Mouse (Mus musculus): Measurements from ENCODE around the gene Golt1b. TPM values are rescaled to one million over a fixed set of nuclear protein-coding genes. Genes with fewer than 3 reads are reported as not detected.

Golt1b gene
- total RNA-seq, 2 experiments from 2014 or later: 13.8 to 30.9 TPM

GRCm38 (mm10) chr6:142379961-142380360 is 7.1 kb upstream of the Golt1b start:
- no peak for ATAC-seq (replicated peaks; ENCODE audit: low FRiP score, poor library complexity, severe bottlenecking)

- no peak for ATAC-seq (replicated peaks; ENCODE audit: low FRiP score, poor library complexity, severe bottlenecking)
These were observed 5.4 kb upstream of the Golt1b start for GRCm38 (mm10) chr6:142381615-142382014.

DNA sequence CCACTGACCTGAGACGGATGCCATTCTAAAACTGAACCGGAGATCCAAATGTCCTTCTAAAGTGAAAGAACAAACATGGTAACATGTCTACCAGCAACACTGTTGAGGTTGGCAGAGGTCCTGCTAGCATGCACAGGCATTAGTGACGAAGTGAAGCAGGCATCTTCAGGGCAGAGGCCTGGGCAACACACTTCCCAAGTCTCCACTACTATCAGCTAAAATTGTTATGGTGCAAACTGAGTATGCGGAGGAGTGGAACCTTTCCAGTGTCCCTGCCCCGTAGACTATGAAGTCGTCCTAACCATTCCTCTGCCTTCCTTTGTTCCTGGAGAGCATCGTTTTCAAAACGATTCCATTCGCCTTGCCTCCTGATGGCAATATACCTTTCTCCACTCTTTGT is 2.5 kb upstream of the Golt1b start:
- ATAC-seq (replicated peaks; ENCODE audit: low FRiP score, poor library complexity, severe bottlenecking): no peak

- ATAC-seq (replicated peaks; ENCODE audit: low FRiP score, poor library complexity, severe bottlenecking): peak; percentile 51
These were observed 573 bp upstream of the Golt1b start for GRCm38 (mm10) chr6:142386285-142387010.

GRCm38 (mm10) chr6:142387755-142388271 is 792 bp downstream of the Golt1b start:
- ATAC-seq (replicated peaks; ENCODE audit: low FRiP score, poor library complexity, severe bottlenecking): no peak

DNA sequence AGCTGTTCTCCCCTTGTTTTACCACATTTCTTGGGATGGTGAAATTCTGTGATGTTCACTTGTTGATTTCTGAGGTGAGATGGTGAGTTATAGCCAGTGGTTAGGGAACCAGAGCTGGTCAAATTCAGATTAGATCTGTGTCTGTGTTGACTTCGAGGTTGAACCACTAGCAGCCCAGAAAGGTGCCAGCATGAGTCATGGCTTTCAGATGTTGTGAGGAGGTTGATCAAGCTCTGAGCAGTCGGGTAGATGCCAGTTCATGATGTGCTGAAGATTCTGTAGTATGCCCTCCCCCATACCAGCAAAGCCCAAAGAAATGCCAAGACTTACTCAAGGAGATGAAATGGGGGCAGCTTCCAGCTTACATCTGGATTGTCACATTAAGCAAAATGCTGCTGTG is 2.1 kb downstream of the Golt1b start:
- ATAC-seq (replicated peaks; ENCODE audit: low FRiP score, poor library complexity, severe bottlenecking): no peak

DNA sequence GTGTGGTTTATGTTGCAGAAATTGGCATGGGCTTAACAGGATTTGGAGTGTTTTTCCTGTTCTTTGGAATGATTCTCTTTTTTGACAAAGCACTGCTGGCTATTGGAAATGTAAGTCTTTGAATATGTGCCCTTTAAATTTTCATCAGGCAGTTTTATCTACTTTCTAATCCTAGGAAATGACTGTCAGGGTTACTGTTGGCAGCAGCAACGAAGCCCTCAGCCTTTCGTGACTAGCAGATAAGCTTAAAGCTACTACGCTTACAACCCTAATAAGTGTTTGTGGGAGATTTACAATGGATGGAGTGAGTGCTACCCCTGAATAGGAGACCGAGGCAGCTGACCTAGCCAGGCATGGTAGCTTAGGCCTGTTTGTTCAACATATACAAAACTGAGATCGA is 5.3 kb downstream of the Golt1b start:
- no peak for ATAC-seq (replicated peaks; ENCODE audit: low FRiP score, poor library complexity, severe bottlenecking)

GRCm38 (mm10) chr6:142394669-142395068 is 7.6 kb downstream of the Golt1b start:
- ATAC-seq (replicated peaks; ENCODE audit: low FRiP score, poor library complexity, severe bottlenecking): no peak

- no peak for ATAC-seq (replicated peaks; ENCODE audit: low FRiP score, poor library complexity, severe bottlenecking)
These were observed 8.7 kb downstream of the Golt1b start for GRCm38 (mm10) chr6:142395756-142396155.

GRCm38 (mm10) chr6:142411140-142411539 is 24.1 kb downstream of the Golt1b start:
- no peak for ATAC-seq (replicated peaks; ENCODE audit: low FRiP score, poor library complexity, severe bottlenecking)

- ATAC-seq (replicated peaks; ENCODE audit: low FRiP score, poor library complexity, severe bottlenecking): no peak
These were observed 26.0 kb downstream of the Golt1b start, which contains the start of gene Spx for GRCm38 (mm10) chr6:142412906-142413491. Gene Spx (plus strand): TSS chr6:142413441.

DNA sequence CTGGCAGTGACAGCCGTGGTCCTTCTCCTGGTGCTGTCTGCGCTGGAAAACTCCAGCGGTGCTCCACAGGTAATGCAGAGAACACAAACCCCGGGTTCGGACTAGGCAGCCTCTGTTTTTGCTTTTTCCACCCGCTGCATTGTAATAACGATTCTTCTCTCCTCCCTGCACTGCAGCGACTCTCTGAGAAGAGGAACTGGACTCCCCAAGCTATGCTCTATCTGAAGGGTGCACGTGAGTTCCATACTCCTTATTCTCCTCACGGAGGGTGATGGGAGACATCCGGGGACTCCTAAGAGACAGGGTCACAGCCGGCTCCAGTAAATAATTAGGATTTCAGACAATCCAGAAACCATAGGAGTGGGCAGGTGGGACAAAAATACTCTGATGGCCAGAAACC is 26.8 kb downstream of the Golt1b start:
- ATAC-seq (replicated peaks; ENCODE audit: low FRiP score, poor library complexity, severe bottlenecking): no peak

GRCm38 (mm10) chr6:142414597-142414996 is 27.6 kb downstream of the Golt1b start:
- no peak for ATAC-seq (replicated peaks; ENCODE audit: low FRiP score, poor library complexity, severe bottlenecking)

DNA sequence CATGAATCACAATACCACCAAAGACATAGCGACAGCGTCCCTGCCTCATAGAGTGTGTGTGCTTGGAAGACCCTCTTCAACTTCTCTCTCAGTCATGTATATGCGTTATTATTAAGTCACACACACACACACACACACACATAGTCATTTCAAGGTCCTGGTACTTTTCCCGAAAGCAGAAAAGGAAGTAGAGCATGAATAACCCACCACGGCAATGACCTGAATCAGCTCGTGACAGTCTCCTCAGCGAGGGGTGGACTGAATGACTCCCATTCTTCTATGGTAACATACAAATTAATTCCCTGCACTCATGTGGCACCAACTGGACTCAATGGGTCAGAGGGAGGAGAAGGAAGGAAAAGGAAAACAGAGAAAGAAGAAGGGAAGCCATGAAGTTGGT is 38.0 kb downstream of the Golt1b start:
- ATAC-seq (replicated peaks; ENCODE audit: low FRiP score, poor library complexity, severe bottlenecking): no peak

DNA sequence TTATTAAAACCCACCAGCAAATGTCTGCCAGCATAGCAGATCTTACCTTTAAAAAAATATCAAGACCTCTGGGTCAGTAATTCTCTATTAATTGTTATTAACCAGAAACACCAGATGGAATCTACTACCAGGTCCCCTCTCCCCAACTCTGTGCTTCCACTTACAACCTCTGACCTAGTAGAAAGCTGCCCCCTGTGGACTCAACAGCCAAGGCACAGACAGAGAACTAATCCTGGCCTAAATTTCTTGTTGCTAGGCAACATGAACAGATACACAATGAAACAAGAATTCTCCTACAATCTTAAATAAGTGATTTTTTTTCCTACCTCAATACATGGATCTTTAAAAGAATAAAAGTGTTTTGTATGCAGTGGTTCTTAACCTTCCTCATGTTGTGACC is 42.1 kb downstream of the Golt1b start:
- ATAC-seq (replicated peaks; ENCODE audit: low FRiP score, poor library complexity, severe bottlenecking): no peak

DNA sequence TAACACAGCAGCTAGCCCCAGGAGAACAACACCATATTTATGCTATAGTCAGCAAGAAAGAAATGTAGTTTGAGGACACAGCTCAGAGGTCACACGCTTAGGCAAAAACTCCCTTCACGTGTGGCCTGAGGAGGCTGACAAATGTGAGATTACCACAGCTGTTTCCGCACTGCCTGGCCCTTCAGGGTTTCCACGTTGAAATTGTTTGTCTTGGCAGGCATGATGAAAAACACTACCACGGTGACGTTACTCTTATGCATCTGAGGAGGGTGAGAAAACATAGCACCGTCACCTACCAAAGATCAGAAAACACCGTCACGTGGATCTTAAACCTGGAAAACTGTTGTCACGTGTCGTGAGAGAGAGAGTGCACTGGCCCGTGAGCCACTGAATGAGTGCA is 64.4 kb downstream of the Golt1b start:
- no peak for ATAC-seq (replicated peaks; ENCODE audit: low FRiP score, poor library complexity, severe bottlenecking)

- no peak for ATAC-seq (replicated peaks; ENCODE audit: low FRiP score, poor library complexity, severe bottlenecking)
These were observed 66.3 kb downstream of the Golt1b start for GRCm38 (mm10) chr6:142453311-142453710.

Other genes with a start within 250 kb of the Golt1b start
- not detected in 2 replicates for gene Slco1a6, start 178.7 kb upstream of the Golt1b start, total RNA-seq (2015; ENCODE audit: low replicate concordance)
- 1.3 TPM in 1 of 2 replicates, not detected in the other for gene Slco1a6, start 178.7 kb upstream of the Golt1b start, total RNA-seq (2017; ENCODE audit: low replicate concordance)
- not detected in 2 replicates for gene Iapp, start 88.8 kb upstream of the Golt1b start, total RNA-seq (2015; ENCODE audit: low replicate concordance)
- gene Iapp, start 88.8 kb upstream of the Golt1b start, total RNA-seq (2017; ENCODE audit: low replicate concordance): not detected in 2 replicates
- 1.1 TPM in 1 of 2 replicates, not detected in the other for gene Slco1a5, start 64.2 kb upstream of the Golt1b start, total RNA-seq (2015; ENCODE audit: low replicate concordance)
- 0.26 TPM in 1 of 2 replicates, not detected in the other for gene Slco1a5, start 64.2 kb upstream of the Golt1b start, total RNA-seq (2017; ENCODE audit: low replicate concordance)
- 3.6 and 7.1 TPM in 2 replicates for gene Pyroxd1, start 41.6 kb upstream of the Golt1b start, total RNA-seq (2015; ENCODE audit: low replicate concordance)
- gene Pyroxd1, start 41.6 kb upstream of the Golt1b start, total RNA-seq (2017; ENCODE audit: low replicate concordance): 1.5 and 4.8 TPM in 2 replicates
- 23.1 and 52.6 TPM in 2 replicates for gene Recql, start 134 bp upstream of the Golt1b start, total RNA-seq (2015; ENCODE audit: low replicate concordance)
- gene Recql, start 134 bp upstream of the Golt1b start, total RNA-seq (2017; ENCODE audit: low replicate concordance): 17.1 and 23.3 TPM in 2 replicates
- gene Spx, start 26.2 kb downstream of the Golt1b start, total RNA-seq (2015; ENCODE audit: low replicate concordance): not detected in 2 replicates
- gene Spx, start 26.2 kb downstream of the Golt1b start, total RNA-seq (2017; ENCODE audit: low replicate concordance): 1.7 TPM in 1 of 2 replicates, not detected in the other
- not detected in 2 replicates for gene Gys2, start 85.9 kb downstream of the Golt1b start, total RNA-seq (2015; ENCODE audit: low replicate concordance)
- gene Gys2, start 85.9 kb downstream of the Golt1b start, total RNA-seq (2017; ENCODE audit: low replicate concordance): not detected in 2 replicates
- gene Ldhb, start 120.7 kb downstream of the Golt1b start, total RNA-seq (2015; ENCODE audit: low replicate concordance): 10.1 TPM in 1 of 2 replicates, not detected in the other
- 3.7 TPM in 1 of 2 replicates, not detected in the other for gene Ldhb, start 120.7 kb downstream of the Golt1b start, total RNA-seq (2017; ENCODE audit: low replicate concordance)
- gene Kcnj8, start 184.4 kb downstream of the Golt1b start, total RNA-seq (2015; ENCODE audit: low replicate concordance): not detected in 2 replicates
- gene Kcnj8, start 184.4 kb downstream of the Golt1b start, total RNA-seq (2017; ENCODE audit: low replicate concordance): not detected in 2 replicates

All from erythroid progenitor cell, adult 5-6 weeks (primary cell).